Mouse (Mus musculus) liver, embryonic 12.5 days (tissue): ENCODE measurements around the gene Dcaf12. TPM values are rescaled to one million over a fixed set of nuclear protein-coding genes. Genes with fewer than 3 reads are reported as not detected.
A peak's percentile ranks its signal among the peaks of the same experiment; 100 is the strongest.

Experiments used
- ATAC-seq: fragments of 200-750 bp; cut with Nextera tagmentation; 2 replicates; pipeline ENCODE4 v1.8.0; 2017; ENCODE audit warnings: moderate number of reproducible peaks, mild to moderate bottlenecking, moderate library complexity
- H3K27ac ChIP-seq: fragments of 300-500 bp; sonication (generic); 2 replicates; pipeline ENCODE4 v1.5.1; 2016; ENCODE audit warnings: mild to moderate bottlenecking
- H3K27me3 ChIP-seq: fragments of 300-500 bp; sonication (generic); replicated peaks from 2 replicates; pipeline ENCODE4 v1.6.1; 2016; ENCODE audit warnings: mild to moderate bottlenecking, moderate library complexity
- H3K36me3 ChIP-seq: fragments of 300-500 bp; sonication (generic); 2 replicates; pipeline ENCODE4 v1.6.1; 2016; ENCODE audit warnings: mild to moderate bottlenecking, moderate library complexity
- H3K4me1 ChIP-seq: fragments of 300-500 bp; sonication (generic); 2 replicates; pipeline ENCODE4 v1.6.1; 2016
- H3K4me2 ChIP-seq: fragments of 300-500 bp; sonication (generic); 2 replicates; pipeline ENCODE4 v1.6.1; 2016; ENCODE audit warnings: mild to moderate bottlenecking, moderate library complexity
- H3K4me3 ChIP-seq: fragments of 300-500 bp; sonication (generic); 2 replicates; pipeline ENCODE4 v1.5.1; 2016; ENCODE audit warnings: mild to moderate bottlenecking, moderate library complexity
- H3K9ac ChIP-seq: fragments of 300-500 bp; sonication (generic); 2 replicates; pipeline ENCODE4 v1.6.1; 2016; ENCODE audit warnings: mild to moderate bottlenecking, moderate library complexity
- H3K9me3 ChIP-seq: fragments of 300-500 bp; sonication (generic); replicated peaks from 2 replicates; pipeline ENCODE4 v1.6.1; 2016; ENCODE audit warnings: mild to moderate bottlenecking, moderate library complexity
- WGBS: fragments of 180-500 bp; shearing (Covaris S2); methylation state at CpG from one replicate; pipeline ENCODE4 v1.1.7; 2016; ENCODE audit not compliant: insufficient replicate concordance; 5-methylcytosine and 5-hydroxymethylcytosine counted together
- polyA plus RNA-seq: library from polyadenylated mRNA; unstranded; fragments of >200 nt; fragmentation: Nextera tagmentation; extraction: Ambion mirVana; gene quantifications from 2 replicates; pipeline ENCODE4 v1.2.1, GENCODE M21; 2016

Gene Dcaf12
- polyA plus RNA-seq = 61.4 and 64.5 TPM in 2 replicates

GRCm38 (mm10) chr4:41314141-41315129, at the start of gene Dcaf12:
Gene Dcaf12, minus strand, starts transcription at chr4:41314889.
- Histone ChIP-seq H3K27ac (peak within 1 kb of the TSS; percentile 99), H3K27me3 (no peaks in the 10 kb centered on the region), H3K4me3 (peak within 1 kb of the TSS; percentile 100), H3K36me3 (peaks cover 38% of the 10 kb centered on the region), H3K4me2 (peak within 1 kb of the TSS; percentile 88), H3K4me1 (peaks cover 43% of the 10 kb centered on the region), H3K9ac (peak within 1 kb of the TSS; percentile 99), H3K9me3 (no peaks in the 10 kb centered on the region)
- peak; percentile 94 for ATAC-seq
- under 1% methylated on average over 70 of the region's 70 CpGs for WGBS

GRCm38 (mm10) chr4:41361059-41361458, 46.4 kb upstream of the Dcaf12 start:
- H3K4me2 ChIP-seq = no peak overlapping the region
- no peak for ATAC-seq
- 87% methylated on average over 3 of the region's 3 CpGs for WGBS

GRCm38 (mm10) chr4:41359358-41359757, 44.7 kb upstream of the Dcaf12 start:
- WGBS = 83% methylated on average over 7 of the region's 7 CpGs
- no peak overlapping the region for H3K9ac ChIP-seq
- no peak for ATAC-seq
- H3K36me3 ChIP-seq = peaks cover 16% of the 10 kb centered on the region
- H3K4me3 ChIP-seq = no peak overlapping the region
- H3K9me3 ChIP-seq = no peaks in the 10 kb centered on the region
- no peaks in the 10 kb centered on the region for H3K27me3 ChIP-seq
- H3K27ac ChIP-seq = no peak overlapping the region
- no peak overlapping the region for H3K4me2 ChIP-seq
- H3K4me1 ChIP-seq = 0 out of 2 replicates have a peak, but pooled peaks cover 4% of the 10 kb centered on the region

More at GRCm38 (mm10) chr4:41361059-41361458, 46.4 kb upstream of the Dcaf12 start:
- H3K4me1 ChIP-seq = 0 out of 2 replicates have a peak, but pooled peaks cover 4% of the 10 kb centered on the region
- no peak overlapping the region for H3K4me3 ChIP-seq
- peaks cover 3% of the 10 kb centered on the region; the same call in 1 of the 2 replicates for H3K36me3 ChIP-seq
- H3K9ac ChIP-seq = no peak overlapping the region
- no peaks in the 10 kb centered on the region for H3K27me3 ChIP-seq
- no peaks in the 10 kb centered on the region for H3K9me3 ChIP-seq
- no peak overlapping the region for H3K27ac ChIP-seq

GRCm38 (mm10) chr4:41358669-41359068, 44.0 kb upstream of the Dcaf12 start:
- Histone ChIP-seq H3K9ac (no peak overlapping the region), H3K4me2 (no peak overlapping the region), H3K27ac (no peak overlapping the region), H3K4me1 (0 out of 2 replicates have a peak, but pooled peaks cover 4% of the 10 kb centered on the region), H3K36me3 (peaks cover 16% of the 10 kb centered on the region), H3K9me3 (no peaks in the 10 kb centered on the region), H3K27me3 (no peaks in the 10 kb centered on the region), H3K4me3 (no peak overlapping the region)
- ATAC-seq = no peak
- 65% methylated on average over 2 of the region's 2 CpGs for WGBS

GRCm38 (mm10) chr4:41357154-41357553, 42.5 kb upstream of the Dcaf12 start:
- Histone ChIP-seq H3K36me3 (peaks cover 21% of the 10 kb centered on the region), H3K4me3 (no peak overlapping the region), H3K27ac (no peak overlapping the region), H3K9me3 (no peaks in the 10 kb centered on the region), H3K4me2 (no peak overlapping the region), H3K9ac (no peak overlapping the region), H3K27me3 (no peaks in the 10 kb centered on the region), H3K4me1 (peaks cover 13% of the 10 kb centered on the region)
- no peak for ATAC-seq
- WGBS = 77% methylated on average over 2 of the region's 2 CpGs

GRCm38 (mm10) chr4:41353265-41353664, 38.6 kb upstream of the Dcaf12 start:
- Histone ChIP-seq H3K4me2 (no peak overlapping the region), H3K9ac (no peak overlapping the region), H3K27ac (peak overlapping the region; percentile 30), H3K9me3 (no peaks in the 10 kb centered on the region), H3K27me3 (no peaks in the 10 kb centered on the region), H3K36me3 (peaks cover 24% of the 10 kb centered on the region), H3K4me1 (peaks cover 31% of the 10 kb centered on the region), H3K4me3 (no peak overlapping the region)
- 92% methylated on average over 1 of the region's 1 CpGs for WGBS
- no peak for ATAC-seq

- Histone ChIP-seq H3K27me3 (no peaks in the 10 kb centered on the region), H3K9me3 (no peaks in the 10 kb centered on the region), H3K9ac (no peak overlapping the region), H3K4me3 (no peak overlapping the region), H3K4me2 (no peak overlapping the region), H3K36me3 (peaks cover 24% of the 10 kb centered on the region), H3K4me1 (peaks cover 36% of the 10 kb centered on the region), H3K27ac (peak overlapping the region; percentile 30)
- WGBS = 50% methylated on average over 4 of the region's 4 CpGs
- ATAC-seq = peak; percentile 56
Observed at GRCm38 (mm10) chr4:41352758-41353157, 38.1 kb upstream of the Dcaf12 start.

- H3K4me1 ChIP-seq = peaks cover 44% of the 10 kb centered on the region
- peak overlapping the region; percentile 88 for H3K27ac ChIP-seq
- ATAC-seq = peak; percentile 59
- peak overlapping the region; percentile 91 for H3K4me3 ChIP-seq
- no peaks in the 10 kb centered on the region for H3K27me3 ChIP-seq
- H3K9ac ChIP-seq = peak overlapping the region; percentile 96
- H3K4me2 ChIP-seq = peak overlapping the region; percentile 82
- no peaks in the 10 kb centered on the region for H3K9me3 ChIP-seq
- H3K36me3 ChIP-seq = peaks cover 8% of the 10 kb centered on the region
- under 1% methylated on average over 28 of the region's 28 CpGs for WGBS
Observed at GRCm38 (mm10) chr4:41349199-41349591, 34.5 kb upstream of the Dcaf12 start.

- under 1% methylated on average over 30 of the region's 31 CpGs for WGBS
- Histone ChIP-seq H3K4me1 (peaks cover 44% of the 10 kb centered on the region), H3K4me2 (peak within 1 kb of the TSS; percentile 82), H3K36me3 (peaks cover 8% of the 10 kb centered on the region), H3K9ac (peak within 1 kb of the TSS; percentile 96), H3K27ac (peak within 1 kb of the TSS; percentile 88), H3K9me3 (no peaks in the 10 kb centered on the region), H3K27me3 (no peaks in the 10 kb centered on the region), H3K4me3 (peak within 1 kb of the TSS; percentile 91)
- ATAC-seq = peak; percentile 91
Observed at GRCm38 (mm10) chr4:41348584-41349198, 34.0 kb upstream of the Dcaf12 start, which contains the start of gene Ubap1. Gene Ubap1, plus strand, starts transcription at chr4:41348996.

- Histone ChIP-seq H3K4me2 (peak overlapping the region; percentile 82), H3K9me3 (no peaks in the 10 kb centered on the region), H3K27me3 (no peaks in the 10 kb centered on the region), H3K36me3 (peaks cover 6% of the 10 kb centered on the region), H3K9ac (peak overlapping the region; percentile 96), H3K4me3 (peak overlapping the region; percentile 91), H3K4me1 (peaks cover 36% of the 10 kb centered on the region), H3K27ac (peak overlapping the region; percentile 63)
- no peak for ATAC-seq
- WGBS = 37% methylated on average over 5 of the region's 5 CpGs
Observed at GRCm38 (mm10) chr4:41347839-41348238, 33.1 kb upstream of the Dcaf12 start.

- H3K4me3 ChIP-seq = no peak overlapping the region
- H3K27ac ChIP-seq = no peak overlapping the region
- H3K36me3 ChIP-seq = no peaks in the 10 kb centered on the region
- no peak for ATAC-seq
- whole genome bisulfite sequencing = 57% methylated on average over 2 of the region's 2 CpGs
- H3K9ac ChIP-seq = no peak overlapping the region
- no peak overlapping the region for H3K4me2 ChIP-seq
- H3K9me3 ChIP-seq = no peaks in the 10 kb centered on the region
- H3K4me1 ChIP-seq = peaks cover 24% of the 10 kb centered on the region
- H3K27me3 ChIP-seq = no peaks in the 10 kb centered on the region
Observed at GRCm38 (mm10) chr4:41346011-41346410, 31.3 kb upstream of the Dcaf12 start.
